Mouse (Mus musculus) MEL (cell line): ENCODE measurements around the gene Lims1. TPM values are rescaled to one million over a fixed set of nuclear protein-coding genes. Genes with fewer than 3 reads are reported as not detected.
A peak's percentile ranks its signal among the peaks of the same experiment; 100 is the strongest.

Source experiments
- DNase-seq: peaks from one replicate; pipeline ENCODE4 v3.0.0; 2011; ENCODE audit warnings: low read depth, low spot score
- H3K27ac ChIP-seq: 2 replicates; pipeline ENCODE4 v1.5.1; 2012; ENCODE audit warnings: low read depth, mild to moderate bottlenecking, control low read depth, low read length, moderate library complexity; ENCODE audit not compliant: control insufficient read depth
- H3K27me3 ChIP-seq, 2 experiments: fragments of 150-350 bp in 1 of 2; sonication (generic) in 1 of 2; 2 replicates each; pipeline ENCODE4 v1.6.1; 2012; ENCODE audit warnings: low read length in 2 of 2, mild to moderate bottlenecking in 2 of 2, improper control_type of control experiment in 1 of 2, moderate library complexity in 1 of 2; ENCODE audit not compliant: insufficient read depth in 2 of 2, control insufficient read depth in 1 of 2
- H3K36me3 ChIP-seq, 2 experiments: 2 replicates each; pipeline ENCODE4 v1.6.1; 2012 to 2014; ENCODE audit warnings: low read length in 2 of 2, improper control_type of control experiment in 1 of 2, inconsistent platforms in 1 of 2, mild to moderate bottlenecking in 1 of 2; ENCODE audit not compliant: insufficient read depth in 2 of 2, control insufficient read depth in 1 of 2
- H3K4me1 ChIP-seq, 2 experiments: fragments of 150-350 bp in 1 of 2; sonication (generic) in 1 of 2; 2 replicates each; pipeline ENCODE4 v1.6.1; 2012; ENCODE audit warnings: low read length in 2 of 2, improper control_type of control experiment in 1 of 2, mild to moderate bottlenecking in 1 of 2; ENCODE audit not compliant: insufficient read depth in 2 of 2, control insufficient read depth in 1 of 2
- H3K4me3 ChIP-seq, 2 experiments: fragments of 150-350 bp in 1 of 2; sonication (generic) in 1 of 2; 2 replicates each; pipeline ENCODE4 v1.5.1; 2012; ENCODE audit warnings: low read depth in 2 of 2, low read length in 2 of 2, mild to moderate bottlenecking in 2 of 2, moderate library complexity in 2 of 2, control low read depth in 1 of 2, improper control_type of control experiment in 1 of 2; ENCODE audit not compliant: control insufficient read depth in 1 of 2, insufficient read depth in 1 of 2
- H3K79me2 ChIP-seq: 2 replicates; pipeline ENCODE4 v1.6.1; 2012; ENCODE audit warnings: mild to moderate bottlenecking, low read length, moderate library complexity; ENCODE audit not compliant: control insufficient read depth, poor library complexity, insufficient read depth
- H3K9ac ChIP-seq: 2 replicates; pipeline ENCODE4 v1.6.1; 2012; ENCODE audit warnings: low read depth, mild to moderate bottlenecking, control low read depth, low read length, moderate library complexity; ENCODE audit not compliant: control insufficient read depth, poor library complexity, severe bottlenecking
- H3K9me3 ChIP-seq: fragments of 150-350 bp; sonication (generic); replicated peaks from 2 replicates; pipeline ENCODE4 v1.6.1; 2012; ENCODE audit warnings: mild to moderate bottlenecking, low read length, improper control_type of control experiment, moderate library complexity; ENCODE audit not compliant: insufficient read depth
- CHD1 ChIP-seq: IDR thresholded peaks from 2 replicates; pipeline ENCODE4 v1.6.1; 2012; ENCODE audit warnings: low read depth, mild to moderate bottlenecking, inconsistent platforms, low read length, improper control_type of control experiment
- CTCF ChIP-seq, 3 experiments: IDR thresholded peaks in 2 of 3; conservative IDR thresholded peaks in 1 of 3; 2 replicates each; pipeline ENCODE4 v1.5.1; 2011 to 2012; ENCODE audit warnings: low read length in 3 of 3, low read depth in 2 of 3, mild to moderate bottlenecking in 2 of 3, improper control_type of control experiment in 1 of 3, inconsistent platforms in 1 of 3, mixed read lengths in 1 of 3, moderate library complexity in 1 of 3; ENCODE audit not compliant: control insufficient read depth in 1 of 3, insufficient read depth in 1 of 3, poor library complexity in 1 of 3, severe bottlenecking in 1 of 3
- E2F4 ChIP-seq: IDR thresholded peaks from 2 replicates; pipeline ENCODE4 v1.6.1; 2011; ENCODE audit warnings: low read depth, low read length, improper control_type of control experiment, borderline replicate concordance
- ELF1 ChIP-seq: IDR thresholded peaks from 2 replicates; pipeline ENCODE4 v1.6.1; 2014; ENCODE audit warnings: low read depth, mild to moderate bottlenecking, inconsistent platforms, low read length, improper control_type of control experiment, moderate library complexity
- EP300 ChIP-seq, 2 experiments: IDR thresholded peaks; 2 replicates each; pipeline ENCODE4 v1.6.1; 2011; ENCODE audit warnings: improper control_type of control experiment in 2 of 2, low read length in 2 of 2, low read depth in 1 of 2, mild to moderate bottlenecking in 1 of 2
- GATA1 ChIP-seq: IDR thresholded peaks from 2 replicates; pipeline ENCODE4 v1.6.1; 2011; ENCODE audit warnings: low read depth, low read length, improper control_type of control experiment
- HCFC1 ChIP-seq: IDR thresholded peaks from 2 replicates; pipeline ENCODE4 v1.6.1; 2012; ENCODE audit warnings: low read depth, mild to moderate bottlenecking, inconsistent platforms, low read length, improper control_type of control experiment, moderate library complexity
- KAT2A ChIP-seq: conservative IDR thresholded peaks from 2 replicates; pipeline ENCODE4 v1.6.1; 2012; ENCODE audit warnings: low read depth, low read length, improper control_type of control experiment, inconsistent platforms
- MAFK ChIP-seq: IDR thresholded peaks from 2 replicates; pipeline ENCODE4 v1.6.1; 2011; ENCODE audit warnings: low read depth, mild to moderate bottlenecking, low read length, improper control_type of control experiment, borderline replicate concordance
- MXI1 ChIP-seq: IDR thresholded peaks from 2 replicates; pipeline ENCODE4 v1.6.1; 2011; ENCODE audit warnings: mild to moderate bottlenecking, low read depth, low read length, improper control_type of control experiment
- RAD21 ChIP-seq: IDR thresholded peaks from 2 replicates; pipeline ENCODE4 v1.6.1; 2011; ENCODE audit warnings: mild to moderate bottlenecking, low read depth, low read length, improper control_type of control experiment
- RCOR1 ChIP-seq: IDR thresholded peaks from 2 replicates; pipeline ENCODE4 v1.6.1; 2012; ENCODE audit warnings: low read depth, mild to moderate bottlenecking, inconsistent platforms, low read length, improper control_type of control experiment
- SMC3 ChIP-seq: IDR thresholded peaks from 2 replicates; pipeline ENCODE4 v1.6.1; 2011; ENCODE audit warnings: low read depth, low read length, improper control_type of control experiment
- TBP ChIP-seq: IDR thresholded peaks from 2 replicates; pipeline ENCODE4 v1.8.0; 2011; ENCODE audit warnings: low read depth, low read length, improper control_type of control experiment
- ZC3H11A ChIP-seq: IDR thresholded peaks from 2 replicates; pipeline ENCODE4 v1.6.1; 2012; ENCODE audit warnings: low read depth, mild to moderate bottlenecking, inconsistent platforms, low read length, improper control_type of control experiment
- ZNF384 ChIP-seq: IDR thresholded peaks from 2 replicates; pipeline ENCODE4 v1.6.1; 2012; ENCODE audit warnings: low read depth, mild to moderate bottlenecking, inconsistent platforms, low read length, improper control_type of control experiment
- polyA plus RNA-seq, 2 experiments: library from polyadenylated mRNA; stranded (reverse) in 1 of 2; unstranded in 1 of 2; fragments of >175 nt in 1 of 2; fragments of >200 nt in 1 of 2; gene quantifications; 2 replicates each; pipeline versions ENCODE4 v1.2.1 to v1.2.4; 2012; ENCODE audit warnings: low replicate concordance in 2 of 2, low read depth in 1 of 2; ENCODE audit not compliant: insufficient read length in 2 of 2, insufficient read depth in 1 of 2, missing spikeins in 1 of 2
- total RNA-seq: library from RNA; depleted of rRNA; stranded (reverse); fragments of 300-350 nt; gene quantifications from 2 replicates; pipeline ENCODE4 v1.2.3, GENCODE M21; 2012

The Lims1 gene
- total and polyA plus RNA-seq, 3 experiments, result 24.9 to 28.5 TPM; not detected in 1

DNA sequence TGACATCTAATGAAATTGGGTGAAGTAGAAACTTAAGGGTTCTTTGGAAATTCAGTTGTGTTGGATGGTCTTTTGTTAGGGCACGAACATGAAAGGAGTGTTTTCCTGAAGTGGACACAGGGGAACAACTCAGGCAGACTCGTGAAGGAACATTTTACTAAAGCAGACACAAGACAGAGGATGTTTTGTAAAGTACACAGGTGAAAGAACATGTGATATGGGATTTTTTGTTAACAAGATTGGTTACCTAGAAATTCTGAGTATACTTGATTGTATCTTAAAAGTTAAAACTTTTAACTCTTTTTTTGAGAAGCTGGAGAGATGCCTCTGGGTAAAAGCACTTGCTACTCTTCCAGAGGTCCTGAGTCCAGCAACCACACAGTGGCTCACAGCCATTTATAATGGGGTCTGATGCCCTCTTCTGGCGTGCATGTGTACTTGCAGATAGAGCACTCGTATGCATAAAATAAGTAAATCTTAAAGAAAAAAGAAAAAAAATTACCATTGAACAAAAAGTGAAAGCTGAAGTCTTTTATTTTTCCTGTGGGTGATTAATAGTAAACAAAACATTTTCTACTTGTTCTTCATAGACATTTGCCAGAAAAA lies 54.4 kb downstream of the Lims1 start:
- H3K4me1 ChIP-seq, result peaks cover 16 to 18% of the 10 kb centered on the region in 2 experiments
- H3K79me2 ChIP-seq, result peaks cover 23% of the 10 kb centered on the region
- no peaks in the 10 kb centered on the region for H3K9me3 ChIP-seq
- DNase-seq, result peak; percentile 80
- H3K36me3 ChIP-seq, result peaks cover 0 to 35% of the 10 kb centered on the region in 2 experiments; a peak in 2 of 4 replicates
- no peak overlapping the region for H3K9ac ChIP-seq
- TF ChIP-seq HCFC1 (0 out of 2 replicates have a peak, but pooled peaks have one; percentile 22), MXI1 (no peak), KAT2A (no peak), TBP (0 out of 2 replicates have a peak, but pooled peaks have one; percentile 26), SMC3 (peak; percentile 76), CTCF (IDR thresholded peaks at IDR 0.05 in 2 of 3, conservative IDR thresholded peaks at IDR 0.05 in 1 of 3; ENCODE audit: control insufficient read depth in 1 of 3, insufficient read depth in 1 of 3, low read depth in 2 of 3, low read length in 3 of 3, poor library complexity in 1 of 3, severe bottlenecking in 1 of 3) (peak; percentile 59 to 77 (median 62)), MAFK (no peak), RAD21 (peak; percentile 68), ZC3H11A (peak; percentile 72), GATA1 (no peak), ZNF384 (peak; percentile 80), E2F4 (no peak)
- no peaks in the 10 kb centered on the region for H3K27me3 ChIP-seq
- no peak overlapping the region for H3K27ac ChIP-seq
- H3K4me3 ChIP-seq, result no peak overlapping the region

DNA sequence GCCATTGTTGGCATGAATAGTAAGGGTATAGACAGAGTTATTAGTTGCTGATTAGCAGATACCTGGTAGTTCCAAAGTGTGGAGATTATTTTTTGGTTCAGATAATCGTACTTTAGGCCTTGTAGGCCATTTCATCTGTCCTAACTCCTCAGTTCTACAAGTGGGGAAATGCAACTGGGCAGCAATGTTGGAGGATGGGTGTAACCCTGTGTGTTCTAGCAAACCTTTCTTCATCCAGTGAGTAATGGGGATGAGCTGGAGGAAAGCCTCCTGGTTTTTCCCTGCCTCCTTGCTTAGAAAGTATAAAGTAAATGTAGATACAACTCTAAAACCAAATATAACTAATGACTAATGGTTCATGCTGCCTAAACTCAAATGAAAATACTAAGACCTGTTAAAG lies 55.1 kb downstream of the Lims1 start:
- TF ChIP-seq ZNF384 (no peak), SMC3 (no peak), RCOR1 (no peak), ELF1 (no peak)
- Histone ChIP-seq H3K4me3 (no peak overlapping the region), H3K9me3 (no peaks in the 10 kb centered on the region), H3K79me2 (peaks cover 21% of the 10 kb centered on the region), H3K4me1 (peaks cover 16 to 18% of the 10 kb centered on the region in 2 experiments), H3K36me3 (peaks cover 0 to 35% of the 10 kb centered on the region in 2 experiments; a peak in 2 of 4 replicates), H3K27me3 (no peaks in the 10 kb centered on the region), H3K27ac (no peak overlapping the region), H3K9ac (no peak overlapping the region)
- no peak for DNase-seq

DNA sequence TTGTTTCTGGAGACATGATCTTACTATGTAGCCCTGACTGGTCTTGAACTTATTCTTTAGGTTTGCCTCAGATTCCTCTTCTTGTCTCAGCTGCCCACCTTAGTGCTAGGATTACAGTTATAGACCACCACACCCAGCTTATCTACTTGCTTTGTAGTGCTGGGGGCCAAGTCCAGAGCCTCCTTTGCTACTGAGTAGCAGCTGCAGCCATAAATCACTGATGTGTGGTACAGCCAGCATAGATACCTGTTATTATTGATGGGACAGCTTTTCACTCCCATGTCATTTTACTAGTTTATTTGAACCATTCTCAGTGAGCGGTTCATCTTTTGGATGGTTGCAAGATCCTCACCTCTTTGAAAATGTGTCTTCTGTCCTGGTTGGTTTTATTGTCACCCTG lies 56.4 kb downstream of the Lims1 start:
- H3K4me3 ChIP-seq, result no peak overlapping the region
- peaks cover 20 to 29% of the 10 kb centered on the region in 2 experiments for H3K4me1 ChIP-seq
- peaks cover 0 to 41% of the 10 kb centered on the region in 2 experiments; a peak in 2 of 4 replicates for H3K36me3 ChIP-seq
- H3K27me3 ChIP-seq, result no peaks in the 10 kb centered on the region
- no peak for DNase-seq
- H3K9ac ChIP-seq, result no peak overlapping the region
- no peaks in the 10 kb centered on the region for H3K9me3 ChIP-seq
- H3K79me2 ChIP-seq, result peaks cover 26% of the 10 kb centered on the region
- no peak overlapping the region for H3K27ac ChIP-seq
- TF ChIP-seq EP300 (IDR thresholded peaks at IDR 0.05; ENCODE audit: low read depth in 1 of 2, low read length in 2 of 2), result peak in 1 of 2 experiments; percentile 12; a peak in 1 of 4 replicates
- TF ChIP-seq CHD1, result no peak
